Mouse (Mus musculus) gastrocnemius, postnatal 25 days (tissue): ENCODE measurements around the gene Plcb4. TPM values are rescaled to one million over a fixed set of nuclear protein-coding genes. Genes with fewer than 3 reads are reported as not detected.

ENCODE experiments used
- DNase-seq: peaks from one replicate; pipeline ENCODE4 v3.0.0; 2022
- total RNA-seq, 2 experiments: library from RNA; stranded (reverse); gene quantifications; 1 replicate in 1 of 2; 2 replicates in 1 of 2; pipeline ENCODE4 v1.2.3; 2021

The Plcb4 gene
- total RNA-seq, 2 experiments from 2014 or later: 23.5 to 28.5 TPM

GRCm38 (mm10) chr2:136012759-136013158 is 353.9 kb downstream of the Plcb4 start:
- no peak for DNase-seq

DNA sequence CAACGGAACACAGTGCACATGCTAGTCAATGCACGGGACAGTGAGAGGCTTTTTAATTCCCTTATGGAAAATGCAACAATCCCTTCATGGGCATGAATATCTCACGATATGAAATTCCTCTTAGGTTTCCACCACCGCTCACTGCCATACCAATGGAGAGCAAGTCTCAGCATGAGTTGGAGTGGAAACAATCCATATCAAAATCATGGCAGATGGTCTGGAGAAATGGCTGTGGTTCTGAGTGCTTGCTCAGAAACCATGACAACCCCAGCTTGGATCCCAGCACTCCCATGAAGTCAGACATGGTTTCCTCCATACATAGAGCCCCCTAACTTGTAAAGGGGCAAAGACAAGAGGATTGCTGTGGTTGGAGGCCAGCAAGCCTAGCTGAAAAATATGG is 389.7 kb downstream of the Plcb4 start:
- DNase-seq: no peak

DNA sequence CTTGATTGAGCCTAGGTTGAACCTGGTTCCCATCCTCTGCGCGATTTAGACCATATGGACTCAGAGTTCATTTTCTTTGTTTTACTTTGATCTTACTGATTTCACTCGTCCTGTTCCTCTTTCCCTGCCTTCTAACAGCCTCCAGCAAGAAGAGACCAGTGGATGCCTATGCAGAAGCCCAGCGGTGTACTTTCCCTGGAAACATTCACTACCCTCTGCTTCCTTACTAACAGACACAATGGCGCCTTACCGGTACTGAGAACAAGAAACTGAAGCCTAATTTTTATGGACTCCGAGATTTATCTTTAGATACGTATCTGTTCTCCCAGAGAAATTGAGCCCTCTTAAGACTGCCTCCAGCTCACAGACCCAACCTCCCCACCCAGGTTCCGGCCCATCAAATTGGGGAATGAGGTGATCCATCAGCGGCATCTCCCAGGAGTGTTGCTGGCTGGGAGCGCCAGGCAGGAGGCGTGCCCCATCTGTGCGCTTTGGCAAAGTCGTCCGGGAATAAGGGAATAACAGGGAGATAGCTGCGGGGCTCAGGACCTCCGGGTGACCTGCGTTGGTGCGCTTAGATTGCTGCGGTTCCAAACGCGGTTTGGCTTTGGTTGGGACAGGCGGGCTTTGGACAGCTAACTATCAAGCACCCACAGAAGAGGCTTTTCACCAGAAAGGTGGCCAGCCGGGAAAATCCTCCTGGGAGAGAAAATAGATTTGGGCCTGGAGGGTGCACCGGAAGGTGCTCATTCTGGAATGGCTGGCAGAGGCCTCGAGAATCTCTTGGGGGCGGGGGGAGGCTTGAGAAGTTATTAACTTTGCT is 392.2 kb downstream of the Plcb4 start:
- no peak for DNase-seq

DNA sequence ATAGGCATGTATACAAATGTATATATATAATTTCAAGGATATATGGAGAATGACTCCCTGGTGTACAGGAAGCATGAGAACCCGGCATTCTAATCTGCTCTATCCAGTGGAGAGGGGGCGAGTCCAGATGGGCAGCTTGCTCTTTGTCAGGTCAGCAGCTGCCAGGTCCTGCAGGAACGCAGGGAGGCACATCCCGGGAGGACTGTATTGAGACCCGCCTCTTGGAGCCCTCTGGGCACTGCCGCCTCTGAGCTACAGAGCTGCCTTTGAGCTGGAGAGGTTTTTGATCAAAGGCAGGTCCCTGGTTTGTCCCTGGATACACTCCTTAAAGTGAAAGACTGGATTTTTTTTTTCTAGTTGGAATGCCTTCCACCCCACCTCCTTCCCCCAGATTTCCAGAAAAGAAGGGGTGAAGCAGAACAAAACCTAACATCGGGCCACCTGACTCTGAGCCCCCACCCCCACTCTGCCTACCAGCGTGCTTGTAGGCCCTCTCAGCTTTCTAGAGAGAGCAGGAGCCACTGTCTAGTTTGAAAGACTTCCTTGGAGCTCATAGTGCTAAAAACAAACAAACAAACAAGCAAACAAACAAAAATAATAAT is 393.0 kb downstream of the Plcb4 start, which contains the start of gene Lamp5:
TSS of gene Lamp5 (plus strand) at position 552 of the 602 bp plus-strand sequence.
- no peak for DNase-seq

GRCm38 (mm10) chr2:136057861-136058331 is 399.1 kb downstream of the Plcb4 start:
- DNase-seq: no peak

DNA sequence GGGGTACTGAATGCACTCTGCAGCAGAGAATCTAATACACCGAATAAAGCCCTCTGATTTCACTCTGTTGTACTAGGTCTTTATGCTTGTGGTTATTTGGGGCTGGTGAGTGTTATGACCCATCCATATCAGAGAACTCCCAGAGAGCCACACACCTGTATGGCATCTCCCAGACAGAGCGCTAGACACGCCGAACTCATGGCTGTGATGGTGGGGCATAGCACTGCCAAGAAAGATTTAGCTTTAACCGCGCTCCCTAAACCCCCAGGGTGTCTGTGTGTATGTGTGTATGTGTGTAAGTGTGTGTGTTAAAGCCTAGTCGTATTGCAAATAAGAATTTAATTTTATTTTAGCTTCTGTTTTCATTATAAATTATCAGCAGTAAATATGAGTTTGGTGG is 399.6 kb downstream of the Plcb4 start:
- no peak for DNase-seq

GRCm38 (mm10) chr2:136059029-136059669 is 400.3 kb downstream of the Plcb4 start:
- no peak for DNase-seq
